Mouse (Mus musculus) Patski (cell line): ENCODE data around the gene 4930433I11Rik. TPM values are rescaled to one million over a fixed set of nuclear protein-coding genes. Genes with fewer than 3 reads are reported as not detected.
A peak's percentile ranks its signal among the peaks of the same experiment; 100 is the strongest.
"Not testable (repeated sequence)": the region's sequence is repeated elsewhere in the genome, so short reads cannot be mapped to it uniquely, and the experiment has no call there.

Source experiments
- ATAC-seq: fragments of 100-300 bp; one replicate; pipeline ENCODE4 v1.8.0; 2021
- CTCF ChIA-PET: fragments of 350-600 bp; sonication (Branson Sonifier 250); formaldehyde crosslinking; loops from one replicate; lab custom pipeline; 2022; ENCODE audit warnings: inconsistent platforms; lab: Charles Lee
- POLR2A ChIA-PET: fragments of 350-600 bp; sonication (Branson Sonifier 250); formaldehyde crosslinking; loops from one replicate; lab custom pipeline; 2022; ENCODE audit warnings: antibody characterized with exemption, inconsistent platforms; lab: Charles Lee
- DNase-seq: peaks from one replicate; pipeline ENCODE4 v3.0.0-alpha.2; 2011; ENCODE audit warnings: low read depth, low spot score
- H3K27me3 ChIP-seq: fragments of 371-371 bp; one replicate; pipeline ENCODE4 v1.5.1; 2021
- CTCF ChIP-seq: fragments of 100-300 bp; IDR thresholded peaks from one replicate; pipeline ENCODE4 v1.5.1; 2021
- in situ Hi-C: fragments of 300-500 bp; cut with MboI; formaldehyde crosslinking; loops from 3 replicates; pipeline ENCODE4 v1.11.1; 2018; ENCODE audit warnings: low pct_unique_long_range_greater_than_20kb, mixed read lengths
- polyA plus RNA-seq: library from polyadenylated mRNA; unstranded; gene quantifications from one replicate; pipeline ENCODE4 v1.2.3, GENCODE M21; 2021

Gene 4930433I11Rik
- polyA plus RNA-seq = not detected

GRCm38 (mm10) chr7:40987243-40987642 is at the start of gene 4930433I11Rik:
Gene 4930433I11Rik (plus strand): TSS chr7:40987543.
- no peak for TF ChIP-seq CTCF
- DNase-seq (no peak), ATAC-seq (no peak)
- ChIA-PET CTCF (no interaction called here), POLR2A (no interaction called here)
- no peaks in the 10 kb centered on the region for H3K27me3 ChIP-seq
- in situ Hi-C loops = no loop called here

GRCm38 (mm10) chr7:40939371-40939770 is 48.0 kb upstream of the 4930433I11Rik start:
- POLR2A ChIA-PET = no interaction called here

GRCm38 (mm10) chr7:40942233-40942935 is 45.0 kb upstream of the 4930433I11Rik start:
- CTCF ChIA-PET = no interaction called here
- in situ Hi-C loops = loop anchor here (25.0 kb wide), 1 partner anchor 1505 kb away; no protein-coding TSS in a partner anchor
- no peaks in the 10 kb centered on the region for H3K27me3 ChIP-seq
- peak; percentile 60 for ATAC-seq
- TF ChIP-seq CTCF = peak; percentile 51
- DNase-seq = no peak
- POLR2A ChIA-PET = no interaction called here

More at GRCm38 (mm10) chr7:40939371-40939770, 48.0 kb upstream of the 4930433I11Rik start:
- CTCF ChIA-PET = no interaction called here
- ATAC-seq (no peak), DNase-seq (no peak)
- in situ Hi-C loops = loop anchor here (25.0 kb wide), 1 partner anchor 1502 kb away; no protein-coding TSS in a partner anchor
- H3K27me3 ChIP-seq = no peaks in the 10 kb centered on the region
- no peak for TF ChIP-seq CTCF

GRCm38 (mm10) chr7:41032419-41032818 is 45.1 kb downstream of the 4930433I11Rik start, which contains the start of gene Gm4884:
Gene Gm4884 (plus strand): TSS chr7:41032719.
- DNase-seq, in situ Hi-C loops, POLR2A ChIA-PET, CTCF ChIA-PET, H3K27me3 ChIP-seq, ATAC-seq: not testable (repeated sequence)

- DNase-seq, ATAC-seq, in situ Hi-C loops, CTCF ChIA-PET, POLR2A ChIA-PET, H3K27me3 ChIP-seq: not testable (repeated sequence)
Observed at GRCm38 (mm10) chr7:41044058-41044457, 56.7 kb downstream of the 4930433I11Rik start.

Other genes with a start within 250 kb of the 4930433I11Rik start
- 10.9 TPM for gene Vstm2b, start 89.2 kb upstream of the 4930433I11Rik start, polyA plus RNA-seq
- not detected for gene Gm4884, start 45.2 kb downstream of the 4930433I11Rik start, polyA plus RNA-seq
- gene Gm5592, start 166.3 kb downstream of the 4930433I11Rik start, polyA plus RNA-seq = not detected